Mouse (Mus musculus) stomach, embryonic 15.5 days (tissue): ENCODE measurements around the gene Gm20532. TPM values are rescaled to one million over a fixed set of nuclear protein-coding genes. Genes with fewer than 3 reads are reported as not detected.
A peak's percentile ranks its signal among the peaks of the same experiment; 100 is the strongest.

Source experiments
- ATAC-seq: fragments of 200-750 bp; cut with Nextera tagmentation; 2 replicates; pipeline ENCODE4 v1.8.0; 2017; ENCODE audit warnings: low read depth, moderate number of reproducible peaks, moderate TSS enrichment; ENCODE audit not compliant: insufficient read depth, low FRiP score
- H3K27ac ChIP-seq: fragments of 300-500 bp; sonication (generic); 2 replicates; pipeline ENCODE4 v1.5.1; 2015; ENCODE audit warnings: mild to moderate bottlenecking, inconsistent platforms
- H3K27me3 ChIP-seq: fragments of 300-500 bp; sonication (generic); replicated peaks from 2 replicates; pipeline ENCODE4 v1.6.1; 2015; ENCODE audit warnings: inconsistent platforms
- H3K36me3 ChIP-seq: fragments of 300-500 bp; sonication (generic); 2 replicates; pipeline ENCODE4 v1.6.1; 2015; ENCODE audit warnings: inconsistent platforms
- H3K4me1 ChIP-seq: fragments of 300-500 bp; sonication (generic); 2 replicates; pipeline ENCODE4 v1.6.1; 2015; ENCODE audit warnings: inconsistent platforms
- H3K4me2 ChIP-seq: fragments of 300-500 bp; sonication (generic); 2 replicates; pipeline ENCODE4 v1.6.1; 2015; ENCODE audit warnings: mild to moderate bottlenecking, inconsistent platforms
- H3K4me3 ChIP-seq: fragments of 300-500 bp; sonication (generic); replicated peaks from 2 replicates; pipeline ENCODE4 v1.5.1; 2015; ENCODE audit warnings: inconsistent platforms
- H3K9ac ChIP-seq: fragments of 300-500 bp; sonication (generic); 2 replicates; pipeline ENCODE4 v1.6.1; 2015; ENCODE audit warnings: inconsistent platforms
- H3K9me3 ChIP-seq: fragments of 300-500 bp; sonication (generic); 2 replicates; pipeline ENCODE4 v1.6.1; 2016; ENCODE audit warnings: inconsistent platforms
- WGBS: fragments of 180-500 bp; shearing (Covaris S2); methylation state at CpG from one replicate; pipeline ENCODE4 v1.1.7; 2015; 5-methylcytosine and 5-hydroxymethylcytosine counted together
- polyA plus RNA-seq: library from polyadenylated mRNA; unstranded; fragments of >200 nt; fragmentation: Nextera tagmentation; extraction: Ambion mirVana; gene quantifications from 2 replicates; pipeline ENCODE4 v1.2.1, GENCODE M21; 2015

Gm20532 gene
- polyA plus RNA-seq, 1 experiment from 2014 or later, result not detected

GRCm38 (mm10) chr2:26574862-26575261, 11.6 kb upstream of the Gm20532 start:
- 64% methylated on average over 5 of the region's 5 CpGs for WGBS
- Histone ChIP-seq H3K9me3 (no peaks in the 10 kb centered on the region), H3K4me2 (no peak overlapping the region), H3K27ac (no peak overlapping the region), H3K4me3 (no peak overlapping the region), H3K4me1 (peaks cover 7% of the 10 kb centered on the region; the same call in 1 of the 2 replicates), H3K36me3 (no peaks in the 10 kb centered on the region), H3K27me3 (no peaks in the 10 kb centered on the region), H3K9ac (no peak overlapping the region)
- no peak for ATAC-seq

DNA sequence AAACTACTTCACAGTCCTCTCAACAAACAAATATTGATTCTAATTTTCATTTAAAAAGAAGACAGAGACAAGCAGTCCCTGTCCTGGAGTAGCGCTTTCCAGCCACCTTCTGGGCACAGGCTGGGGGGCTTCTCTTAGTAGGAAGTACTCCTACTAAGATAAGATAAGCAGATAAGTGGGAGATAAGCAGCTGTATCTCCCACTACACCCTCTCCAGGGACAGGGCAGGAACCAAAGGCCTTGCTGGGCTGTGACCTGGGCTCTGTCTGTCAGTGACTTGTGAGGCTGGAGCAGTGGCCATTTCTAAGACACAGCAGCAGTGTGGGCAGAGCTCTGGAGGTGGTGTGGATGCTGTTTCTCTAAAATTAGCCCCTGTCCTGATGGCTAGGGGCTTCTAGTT, 11.1 kb upstream of the Gm20532 start:
- H3K36me3 ChIP-seq, result no peaks in the 10 kb centered on the region
- H3K4me1 ChIP-seq, result peaks cover 7% of the 10 kb centered on the region; the same call in 1 of the 2 replicates
- WGBS, result 92% methylated on average over 1 of the region's 1 CpGs
- no peak overlapping the region for H3K9ac ChIP-seq
- H3K4me3 ChIP-seq, result no peak overlapping the region
- no peaks in the 10 kb centered on the region for H3K27me3 ChIP-seq
- ATAC-seq, result no peak
- H3K27ac ChIP-seq, result peak overlapping the region; percentile 28; the same call in 1 of the 2 replicates
- H3K4me2 ChIP-seq, result no peak overlapping the region
- H3K9me3 ChIP-seq, result no peaks in the 10 kb centered on the region

DNA sequence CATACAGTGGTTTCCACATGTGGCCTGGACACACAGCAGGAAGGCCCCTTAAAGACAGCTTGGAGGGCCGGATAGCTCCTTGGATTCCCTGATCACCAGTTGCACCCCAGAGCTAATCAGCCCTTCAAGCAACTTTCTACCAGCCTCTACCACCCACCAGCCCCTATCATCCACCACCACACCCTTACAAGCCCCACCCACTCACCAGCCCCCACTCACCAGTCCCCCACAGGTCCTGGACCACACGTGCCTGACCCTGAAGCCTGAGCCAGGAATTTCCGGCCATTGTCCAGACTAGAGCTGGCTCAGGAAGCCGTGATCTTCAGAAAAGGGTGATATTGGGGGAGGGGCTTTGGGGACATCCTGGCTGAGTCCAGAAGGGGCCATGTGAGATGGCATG, 10.6 kb upstream of the Gm20532 start:
- H3K9ac ChIP-seq, result no peak overlapping the region
- no peak overlapping the region for H3K4me2 ChIP-seq
- no peak overlapping the region for H3K4me3 ChIP-seq
- peaks cover 7% of the 10 kb centered on the region; the same call in 1 of the 2 replicates for H3K4me1 ChIP-seq
- ATAC-seq, result peak; percentile 50; the same call in 1 of the 2 replicates
- no peaks in the 10 kb centered on the region for H3K36me3 ChIP-seq
- no peaks in the 10 kb centered on the region for H3K27me3 ChIP-seq
- no peaks in the 10 kb centered on the region for H3K9me3 ChIP-seq
- 64% methylated on average over 4 of the region's 4 CpGs for WGBS
- peak overlapping the region; percentile 28 for H3K27ac ChIP-seq

GRCm38 (mm10) chr2:26576462-26576861, 10.0 kb upstream of the Gm20532 start:
- H3K27ac ChIP-seq, result peak overlapping the region; percentile 26; the same call in 1 of the 2 replicates
- no peak for ATAC-seq
- H3K4me1 ChIP-seq, result peaks cover 7% of the 10 kb centered on the region; the same call in 1 of the 2 replicates

DNA sequence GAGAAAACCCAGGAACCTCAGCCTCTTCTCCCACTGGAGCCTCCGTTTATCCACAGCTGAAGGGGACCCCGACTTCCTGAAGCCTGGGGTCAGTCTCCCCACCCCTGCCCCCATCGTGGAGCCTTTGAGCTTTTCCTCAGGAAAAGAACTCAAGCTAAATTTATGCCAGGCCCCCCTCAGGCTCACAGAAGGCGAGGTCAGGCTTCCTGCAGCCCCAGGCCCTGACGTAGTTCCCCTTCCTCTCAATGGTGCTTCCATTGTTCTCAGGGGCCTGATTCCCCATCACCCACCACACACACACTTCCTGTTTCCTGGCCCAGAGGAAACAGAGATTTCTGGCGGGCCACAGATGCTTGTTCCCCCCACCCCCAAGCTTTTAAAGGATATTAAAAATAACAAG, 8.1 kb upstream of the Gm20532 start:
- H3K36me3 ChIP-seq, result no peaks in the 10 kb centered on the region
- no peak overlapping the region for H3K4me2 ChIP-seq
- H3K9me3 ChIP-seq, result no peaks in the 10 kb centered on the region
- peaks cover 7% of the 10 kb centered on the region; the same call in 1 of the 2 replicates for H3K4me1 ChIP-seq
- ATAC-seq, result no peak
- H3K9ac ChIP-seq, result no peak overlapping the region
- H3K4me3 ChIP-seq, result no peak overlapping the region
- H3K27ac ChIP-seq, result 0 out of 2 replicates have a peak overlapping the region, but pooled peaks have one; percentile 51
- H3K27me3 ChIP-seq, result no peaks in the 10 kb centered on the region
- WGBS, result 46% methylated on average over 6 of the region's 6 CpGs

More at GRCm38 (mm10) chr2:26576462-26576861, 10.0 kb upstream of the Gm20532 start:
- H3K27me3 ChIP-seq, result no peaks in the 10 kb centered on the region
- no peaks in the 10 kb centered on the region for H3K9me3 ChIP-seq
- 52% methylated on average over 4 of the region's 4 CpGs for WGBS
- no peaks in the 10 kb centered on the region for H3K36me3 ChIP-seq
- no peak overlapping the region for H3K4me3 ChIP-seq
- H3K9ac ChIP-seq, result no peak overlapping the region
- no peak overlapping the region for H3K4me2 ChIP-seq

GRCm38 (mm10) chr2:26579714-26580113, 6.7 kb upstream of the Gm20532 start, which contains the start of gene Egfl7:
Gene Egfl7 (plus strand): TSS chr2:26580014.
- H3K4me3 ChIP-seq, result no peak within 1 kb of the TSS
- H3K27me3 ChIP-seq, result no peaks in the 10 kb centered on the region
- ATAC-seq, result no peak
- 0 out of 2 replicates have a peak, but pooled peaks cover 7% of the 10 kb centered on the region for H3K4me1 ChIP-seq
- WGBS, result 95% methylated on average over 1 of the region's 1 CpGs
- no peak within 1 kb of the TSS; the same call in 1 of the 2 replicates for H3K27ac ChIP-seq
- H3K9me3 ChIP-seq, result no peaks in the 10 kb centered on the region
- H3K9ac ChIP-seq, result no peak within 1 kb of the TSS
- no peaks in the 10 kb centered on the region for H3K36me3 ChIP-seq
- H3K4me2 ChIP-seq, result no peak within 1 kb of the TSS

- Histone ChIP-seq H3K27me3 (no peaks in the 10 kb centered on the region), H3K4me3 (no peak overlapping the region), H3K4me1 (0 out of 2 replicates have a peak, but pooled peaks cover 5% of the 10 kb centered on the region), H3K4me2 (no peak overlapping the region), H3K27ac (no peak overlapping the region), H3K9me3 (no peaks in the 10 kb centered on the region), H3K36me3 (no peaks in the 10 kb centered on the region), H3K9ac (no peak overlapping the region)
- WGBS, result 89% methylated on average over 5 of the region's 5 CpGs
- no peak for ATAC-seq
Measured at GRCm38 (mm10) chr2:26580751-26581150, 5.7 kb upstream of the Gm20532 start.

DNA sequence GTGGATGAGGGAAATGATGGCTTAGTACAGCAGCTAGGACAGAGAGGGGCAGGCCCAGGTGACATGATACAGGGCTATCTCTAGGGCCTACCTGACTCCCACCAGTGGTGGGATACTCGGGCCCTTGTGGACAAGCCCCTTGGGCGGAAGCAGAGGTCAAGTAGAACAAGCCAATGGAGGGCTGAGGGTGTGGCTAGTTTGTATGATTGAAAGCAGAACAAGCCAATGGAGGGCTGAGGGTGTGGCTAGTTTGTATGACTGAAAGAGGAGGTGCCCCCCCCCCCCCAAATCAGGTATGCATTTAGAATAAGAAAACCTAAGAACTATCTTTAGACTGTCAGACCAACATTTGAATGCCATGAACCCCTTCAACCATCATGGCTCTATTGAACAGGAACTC, 4.2 kb upstream of the Gm20532 start:
- peaks cover 14% of the 10 kb centered on the region for H3K4me1 ChIP-seq
- H3K9me3 ChIP-seq, result no peaks in the 10 kb centered on the region
- H3K4me3 ChIP-seq, result no peak overlapping the region
- H3K36me3 ChIP-seq, result no peaks in the 10 kb centered on the region
- 64% methylated on average over 2 of the region's 2 CpGs for WGBS
- H3K27ac ChIP-seq, result no peak overlapping the region; the same call in 1 of the 2 replicates
- no peak for ATAC-seq
- no peak overlapping the region for H3K9ac ChIP-seq
- H3K27me3 ChIP-seq, result no peaks in the 10 kb centered on the region
- H3K4me2 ChIP-seq, result no peak overlapping the region

- H3K4me3 ChIP-seq, result no peak overlapping the region
- ATAC-seq, result no peak
- H3K36me3 ChIP-seq, result no peaks in the 10 kb centered on the region
- H3K9ac ChIP-seq, result no peak overlapping the region
- H3K4me1 ChIP-seq, result peaks cover 14% of the 10 kb centered on the region
- WGBS, result 63% methylated on average over 7 of the region's 7 CpGs
- H3K27me3 ChIP-seq, result no peaks in the 10 kb centered on the region
- H3K4me2 ChIP-seq, result peak overlapping the region; percentile 6; the same call in 1 of the 2 replicates
- no peaks in the 10 kb centered on the region for H3K9me3 ChIP-seq
- H3K27ac ChIP-seq, result peak overlapping the region; percentile 51; the same call in 1 of the 2 replicates
Measured at GRCm38 (mm10) chr2:26582741-26583140, 3.7 kb upstream of the Gm20532 start.

- Histone ChIP-seq H3K4me1 (peaks cover 17% of the 10 kb centered on the region), H3K4me2 (no peak overlapping the region), H3K27me3 (no peaks in the 10 kb centered on the region), H3K36me3 (no peaks in the 10 kb centered on the region), H3K9me3 (no peaks in the 10 kb centered on the region), H3K27ac (peak overlapping the region; percentile 16; the same call in 1 of the 2 replicates), H3K9ac (no peak overlapping the region), H3K4me3 (peak overlapping the region; percentile 26)
- no peak for ATAC-seq
- 34% methylated on average over 11 of the region's 11 CpGs for WGBS
Measured at GRCm38 (mm10) chr2:26583640-26584039, 2.8 kb upstream of the Gm20532 start.

GRCm38 (mm10) chr2:26585713-26586112, 726 bp upstream of the Gm20532 start:
- Histone ChIP-seq H3K9me3 (no peaks in the 10 kb centered on the region), H3K9ac (no peak overlapping the region), H3K4me3 (peak overlapping the region; percentile 61), H3K4me1 (peaks cover 17% of the 10 kb centered on the region), H3K36me3 (no peaks in the 10 kb centered on the region), H3K27me3 (no peaks in the 10 kb centered on the region), H3K4me2 (peak overlapping the region; percentile 86; the same call in 1 of the 2 replicates), H3K27ac (0 out of 2 replicates have a peak overlapping the region, but pooled peaks have one; percentile 27)
- WGBS, result 54% methylated on average over 6 of the region's 6 CpGs
- no peak for ATAC-seq

- Histone ChIP-seq H3K9me3 (no peaks in the 10 kb centered on the region), H3K27ac (peak overlapping the region; percentile 19; the same call in 1 of the 2 replicates), H3K4me1 (peaks cover 17% of the 10 kb centered on the region), H3K4me2 (peak overlapping the region; percentile 86), H3K27me3 (no peaks in the 10 kb centered on the region), H3K9ac (peak overlapping the region; percentile 22; the same call in 1 of the 2 replicates), H3K36me3 (no peaks in the 10 kb centered on the region), H3K4me3 (peak overlapping the region; percentile 61)
- peak; percentile 26 for ATAC-seq
- WGBS, result 7% methylated on average over 11 of the region's 11 CpGs
Measured at GRCm38 (mm10) chr2:26587044-26587405, 586 bp downstream of the Gm20532 start.
